1 mouse cellular context compared by ENCODE assay signal in the genomic region with DNA sequence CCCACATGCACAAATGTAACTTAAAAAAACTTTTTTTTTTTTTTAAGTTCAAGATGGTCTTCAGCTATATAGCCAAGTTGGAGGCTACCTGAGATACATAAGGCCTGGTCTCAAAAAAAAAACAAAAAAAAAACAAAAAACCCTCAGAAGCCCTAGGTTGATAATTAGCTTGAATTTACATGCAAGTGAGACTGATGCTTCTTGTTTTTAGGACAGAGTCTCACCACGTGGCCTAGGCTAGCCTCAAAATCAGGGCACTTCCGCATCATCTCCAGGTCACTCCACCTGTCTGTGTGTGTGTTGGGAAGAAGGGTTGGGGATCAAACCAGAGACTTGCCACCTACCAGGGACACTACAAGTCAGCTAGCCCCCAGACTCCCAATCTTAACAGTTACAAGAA.
TF ChIP-seq lines count a peak whose summit lies in the region.

A gene (minus strand): TSS at position 112 of the 400 bp plus-strand sequence.

TF ChIP-seq in CH12.LX, 34 proteins besides CTCF, POLR2A, EP300 and RAD21 (continued from another document):
- peak; percentile 47; the same call in 1 of the 2 replicates for TF ChIP-seq MXI1 (IDR thresholded peaks at IDR 0.05; ENCODE audit: low read depth, low read length)
